Mouse (Mus musculus): ENCODE data around the gene Gm6993. TPM values are rescaled to one million over a fixed set of nuclear protein-coding genes. Genes with fewer than 3 reads are reported as not detected.

Gm6993 gene
- polyA plus RNA-seq, 1 experiment = not detected

DNA sequence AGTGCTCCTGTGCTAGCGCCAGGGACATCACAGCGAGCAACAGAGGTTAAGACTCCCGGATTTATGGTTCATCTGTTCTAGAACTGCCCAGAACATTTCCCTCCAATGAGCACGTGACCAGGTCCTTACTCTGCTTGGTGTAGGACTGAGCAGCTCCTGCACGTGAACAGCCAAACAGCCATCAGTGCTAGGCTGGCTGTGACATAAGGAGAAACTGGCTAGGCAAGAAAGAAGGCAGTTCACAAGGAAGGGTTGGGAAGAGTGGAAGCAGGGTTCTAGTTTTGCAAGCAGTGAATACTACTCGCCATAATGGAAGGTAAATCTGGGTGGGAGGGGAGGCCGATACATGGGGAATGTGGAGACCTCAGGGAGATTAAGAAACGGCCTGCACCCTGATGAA, 14.4 kb downstream of the Gm6993 start:
- no peak overlapping the region for H3K27ac ChIP-seq (ENCODE audit: insufficient read depth, low read length)
- H3K4me3 ChIP-seq (replicated peaks; ENCODE audit: insufficient read depth, low read depth, low read length) = no peak overlapping the region
- DNase-seq = no peak
- H3K27me3 ChIP-seq (ENCODE audit: control insufficient read depth, insufficient read depth, low read length) = no peaks in the 10 kb centered on the region
- WGBS = 83% methylated on average over 8 of the region's 8 CpGs
- no peak for TF ChIP-seq POLR2A (IDR thresholded peaks at IDR 0.05; ENCODE audit: borderline replicate concordance, insufficient read depth, low read length)
- no peak for TF ChIP-seq CTCF (IDR thresholded peaks at IDR 0.05; ENCODE audit: borderline replicate concordance, insufficient read depth, low read depth, low read length)
- no peaks in the 10 kb centered on the region for H3K4me1 ChIP-seq (ENCODE audit: control insufficient read depth, insufficient read depth, low read length)

DNA sequence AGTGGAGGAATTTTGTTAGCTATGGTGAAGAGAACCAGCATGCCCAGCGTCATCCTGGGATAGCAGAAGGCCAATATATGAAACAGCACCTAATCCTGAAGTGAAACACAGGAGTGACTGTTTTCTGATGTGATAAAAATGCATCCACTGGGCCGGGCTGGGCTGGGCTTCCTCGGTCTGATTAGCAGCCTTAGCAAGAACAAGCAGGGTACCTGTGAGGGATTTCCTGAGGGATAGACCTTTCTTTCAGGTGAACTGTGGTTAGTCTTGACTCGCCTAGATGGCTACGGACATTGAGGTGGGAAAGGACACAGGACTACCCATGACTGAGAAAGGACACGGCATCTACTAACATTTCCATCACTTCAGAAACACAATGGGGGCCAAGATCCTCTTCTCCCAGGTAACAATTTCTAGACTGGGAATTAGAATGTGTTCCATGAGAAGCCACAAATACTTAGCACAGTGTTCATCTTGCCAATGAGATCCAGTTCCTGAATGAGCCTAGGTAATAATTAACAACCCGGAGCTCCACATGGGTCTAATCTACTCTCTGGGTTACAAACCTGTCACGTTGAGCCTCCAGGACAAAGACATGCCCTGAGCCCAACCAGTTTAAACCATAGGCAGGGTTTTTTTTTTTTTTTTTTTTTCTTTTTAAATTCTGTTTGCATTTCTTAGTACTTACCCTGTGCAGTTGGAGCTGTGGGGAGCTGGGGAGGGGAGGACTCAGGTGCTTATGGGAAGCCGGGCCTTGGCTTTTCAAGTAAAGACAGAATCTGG, 15.7 kb downstream of the Gm6993 start:
- TF ChIP-seq CTCF (IDR thresholded peaks at IDR 0.05; ENCODE audit: borderline replicate concordance, insufficient read depth, low read depth, low read length) (no peak), POLR2A (IDR thresholded peaks at IDR 0.05; ENCODE audit: borderline replicate concordance, insufficient read depth, low read length) (no peak)
- H3K27me3 ChIP-seq (ENCODE audit: control insufficient read depth, insufficient read depth, low read length) = no peaks in the 10 kb centered on the region
- DNase-seq = no peak
- WGBS = 81% methylated on average over 9 of the region's 9 CpGs
- no peak overlapping the region for H3K27ac ChIP-seq (ENCODE audit: insufficient read depth, low read length)
- H3K4me1 ChIP-seq (ENCODE audit: control insufficient read depth, insufficient read depth, low read length) = no peaks in the 10 kb centered on the region
- H3K4me3 ChIP-seq (replicated peaks; ENCODE audit: insufficient read depth, low read depth, low read length) = no peak overlapping the region

DNA sequence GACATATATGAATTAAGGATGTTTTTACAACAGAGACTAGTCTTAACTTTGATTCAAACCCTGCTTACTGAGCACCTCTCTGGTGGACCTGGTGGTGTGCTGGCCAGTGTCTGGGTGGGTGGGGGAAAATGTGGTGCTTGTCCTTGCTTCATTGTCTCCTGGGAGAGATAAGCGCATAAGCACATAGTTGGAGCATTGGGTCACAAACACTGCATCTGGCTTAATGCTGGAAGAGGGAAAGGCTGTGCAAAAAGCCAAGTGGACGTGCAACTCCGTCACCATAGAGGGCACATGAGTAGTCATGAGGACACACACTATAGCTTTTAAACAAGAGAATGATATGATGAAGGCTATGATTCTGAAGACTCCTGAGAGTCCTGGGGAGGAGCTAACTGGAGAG, 21.3 kb downstream of the Gm6993 start:
- WGBS = 88% methylated on average over 3 of the region's 3 CpGs
- Histone ChIP-seq H3K27ac (ENCODE audit: insufficient read depth, low read length) (no peak overlapping the region), H3K4me3 (replicated peaks; ENCODE audit: insufficient read depth, low read depth, low read length) (no peak overlapping the region), H3K4me1 (ENCODE audit: control insufficient read depth, insufficient read depth, low read length) (no peaks in the 10 kb centered on the region; the same call in 1 of the 2 replicates), H3K27me3 (ENCODE audit: control insufficient read depth, insufficient read depth, low read length) (no peaks in the 10 kb centered on the region)
- no peak for TF ChIP-seq POLR2A (IDR thresholded peaks at IDR 0.05; ENCODE audit: borderline replicate concordance, insufficient read depth, low read length)
- no peak for DNase-seq

DNA sequence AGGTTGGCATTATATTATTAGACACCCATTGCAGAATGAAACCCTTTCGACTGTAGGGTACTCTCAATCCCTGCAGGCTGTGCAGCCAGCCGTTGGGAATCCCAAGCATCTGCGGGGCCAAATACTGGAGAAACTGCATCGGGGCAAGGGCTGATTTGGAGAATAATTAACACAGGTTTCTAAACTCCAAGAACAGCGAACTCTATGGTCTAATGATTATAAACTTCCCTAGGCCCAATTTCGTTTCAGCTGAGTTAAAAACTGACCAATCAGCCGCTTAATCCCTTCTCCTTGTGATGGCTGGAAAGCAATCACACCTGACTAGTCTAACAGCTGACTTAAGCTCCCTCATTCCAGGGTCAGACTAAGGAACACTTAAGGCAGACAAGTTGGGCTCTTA, 23.4 kb downstream of the Gm6993 start:
- no peak for TF ChIP-seq POLR2A (IDR thresholded peaks at IDR 0.05; ENCODE audit: borderline replicate concordance, insufficient read depth, low read length)
- no peak for TF ChIP-seq CTCF (IDR thresholded peaks at IDR 0.05; ENCODE audit: borderline replicate concordance, insufficient read depth, low read depth, low read length)
- 36% methylated on average over 7 of the region's 7 CpGs for WGBS
- no peaks in the 10 kb centered on the region for H3K27me3 ChIP-seq (ENCODE audit: control insufficient read depth, insufficient read depth, low read length)

DNA sequence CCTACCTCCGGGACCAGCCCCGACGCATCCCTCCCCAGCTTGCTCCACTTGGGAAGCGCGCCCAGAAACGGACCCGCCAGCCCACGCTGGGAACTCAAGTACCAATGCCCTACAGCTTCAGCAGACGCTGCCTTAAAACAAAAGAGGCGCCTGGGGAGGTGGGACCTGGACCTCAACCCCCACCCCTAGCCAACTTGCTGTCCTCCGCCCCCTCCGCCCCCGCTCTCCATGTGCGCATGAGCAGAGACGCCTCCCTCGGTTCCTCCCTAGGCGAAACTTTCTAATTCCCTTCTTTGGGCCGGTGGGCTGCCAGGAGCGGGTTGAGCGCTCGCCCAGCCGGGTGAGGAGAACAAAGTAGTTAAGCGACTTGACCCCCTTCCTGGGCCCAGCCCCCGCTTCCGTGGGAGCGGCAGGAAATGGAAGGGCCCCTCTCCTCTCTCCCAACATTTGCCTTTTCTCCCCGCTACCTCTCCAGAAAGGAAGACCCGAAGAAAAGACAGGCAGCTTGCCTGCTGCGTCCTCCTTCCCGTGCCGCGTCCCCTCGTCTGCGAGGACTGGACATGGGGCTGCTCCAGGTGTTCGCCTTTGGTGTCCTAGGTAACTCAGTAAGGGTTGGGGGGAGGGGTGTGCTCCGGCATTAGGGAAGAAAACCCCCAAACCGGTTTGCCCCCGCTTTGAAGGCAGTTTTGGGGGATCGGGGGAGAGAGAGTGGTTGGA, 24.6 kb downstream of the Gm6993 start, which contains the start of gene Lamb1:
Gene Lamb1, plus strand, starts transcription at position 230 of the 717 bp plus-strand sequence.
- under 1% methylated on average over 39 of the region's 39 CpGs for WGBS
- TF ChIP-seq CTCF (IDR thresholded peaks at IDR 0.05; ENCODE audit: borderline replicate concordance, insufficient read depth, low read depth, low read length) (no peak), POLR2A (IDR thresholded peaks at IDR 0.05; ENCODE audit: borderline replicate concordance, insufficient read depth, low read length) (no peak)
- H3K27me3 ChIP-seq (ENCODE audit: control insufficient read depth, insufficient read depth, low read length) = no peaks in the 10 kb centered on the region
- H3K4me1 ChIP-seq (ENCODE audit: control insufficient read depth, insufficient read depth, low read length) = no peaks in the 10 kb centered on the region; the same call in 1 of the 2 replicates
- peak; percentile 21 to 23 for DNase-seq
- peak within 1 kb of the TSS; percentile 41 for H3K4me3 ChIP-seq (replicated peaks; ENCODE audit: insufficient read depth, low read depth, low read length)
- no peak within 1 kb of the TSS for H3K27ac ChIP-seq (ENCODE audit: insufficient read depth, low read length)

More for the DNA sequence above, 23.4 kb downstream of the Gm6993 start:
- DNase-seq = no peak
- H3K4me1 ChIP-seq (ENCODE audit: control insufficient read depth, insufficient read depth, low read length) = no peaks in the 10 kb centered on the region; the same call in 1 of the 2 replicates
- H3K27ac ChIP-seq (ENCODE audit: insufficient read depth, low read length) = no peak overlapping the region
- H3K4me3 ChIP-seq (replicated peaks; ENCODE audit: insufficient read depth, low read depth, low read length) = no peak overlapping the region

DNA sequence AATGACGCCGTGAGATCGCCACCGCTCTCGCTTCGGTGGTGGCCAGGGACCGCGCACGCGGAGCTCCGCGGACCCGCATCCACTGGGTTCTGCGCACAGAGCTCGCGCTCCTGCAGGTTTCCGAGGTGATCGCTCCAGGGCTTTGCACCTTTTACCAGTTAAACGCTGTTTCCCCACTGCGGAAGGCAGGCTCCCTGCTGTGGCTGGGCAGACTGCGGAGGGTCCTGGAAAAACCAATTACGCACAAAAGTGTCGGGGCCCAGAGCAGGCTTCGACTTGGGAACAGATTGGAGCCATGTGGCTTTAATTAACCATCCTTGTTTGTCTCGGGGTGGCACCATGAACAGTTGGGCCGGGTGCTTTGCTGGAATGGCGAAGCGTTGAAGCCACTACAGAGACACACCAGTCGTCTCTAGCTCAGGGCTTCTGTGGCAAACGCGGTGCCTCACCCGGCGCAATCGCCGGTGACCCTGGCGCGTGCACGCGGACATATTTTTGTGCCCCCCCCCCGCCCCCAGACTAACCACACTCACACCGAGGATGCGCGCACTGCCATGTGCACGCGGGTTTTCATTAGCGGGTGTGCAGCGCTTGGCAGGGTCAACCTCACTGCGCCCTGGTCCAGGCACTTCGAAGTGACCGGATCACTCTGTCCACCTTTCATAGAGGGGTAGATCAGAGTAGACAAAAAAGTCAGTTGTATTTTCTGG, 25.3 kb downstream of the Gm6993 start:
- DNase-seq = no peak
- Histone ChIP-seq H3K4me1 (ENCODE audit: control insufficient read depth, insufficient read depth, low read length) (no peaks in the 10 kb centered on the region; the same call in 1 of the 2 replicates), H3K4me3 (replicated peaks; ENCODE audit: insufficient read depth, low read depth, low read length) (peak overlapping the region; percentile 4), H3K27ac (ENCODE audit: insufficient read depth, low read length) (no peak overlapping the region), H3K27me3 (ENCODE audit: control insufficient read depth, insufficient read depth, low read length) (no peaks in the 10 kb centered on the region)
- under 1% methylated on average over 50 of the region's 50 CpGs for WGBS
- TF ChIP-seq CTCF (IDR thresholded peaks at IDR 0.05; ENCODE audit: borderline replicate concordance, insufficient read depth, low read depth, low read length) = no peak
- no peak for TF ChIP-seq POLR2A (IDR thresholded peaks at IDR 0.05; ENCODE audit: borderline replicate concordance, insufficient read depth, low read length)

DNA sequence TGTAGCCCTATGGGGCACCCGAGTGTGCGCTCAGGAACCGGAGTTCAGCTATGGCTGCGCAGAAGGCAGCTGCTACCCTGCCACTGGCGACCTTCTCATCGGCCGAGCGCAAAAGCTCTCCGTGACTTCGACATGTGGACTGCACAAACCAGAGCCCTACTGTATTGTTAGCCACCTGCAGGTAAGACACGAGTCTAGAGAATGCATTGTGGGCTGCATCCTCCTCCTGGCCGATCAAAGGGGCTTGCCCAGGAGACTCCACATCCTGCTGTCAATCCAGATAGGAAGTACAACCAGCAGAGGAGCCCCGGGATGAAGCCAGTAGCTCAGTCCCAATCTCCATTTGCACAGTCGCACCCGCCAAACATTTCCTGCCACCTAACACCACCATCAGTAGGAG, 26.1 kb downstream of the Gm6993 start:
- Histone ChIP-seq H3K27me3 (ENCODE audit: control insufficient read depth, insufficient read depth, low read length) (no peaks in the 10 kb centered on the region), H3K4me1 (ENCODE audit: control insufficient read depth, insufficient read depth, low read length) (no peaks in the 10 kb centered on the region; the same call in 1 of the 2 replicates), H3K4me3 (replicated peaks; ENCODE audit: insufficient read depth, low read depth, low read length) (no peak overlapping the region), H3K27ac (ENCODE audit: insufficient read depth, low read length) (no peak overlapping the region)
- WGBS = 7% methylated on average over 15 of the region's 15 CpGs
- TF ChIP-seq POLR2A (IDR thresholded peaks at IDR 0.05; ENCODE audit: borderline replicate concordance, insufficient read depth, low read length) (no peak), CTCF (IDR thresholded peaks at IDR 0.05; ENCODE audit: borderline replicate concordance, insufficient read depth, low read depth, low read length) (no peak)
- DNase-seq = no peak

All from cerebellum, adult 2 months (tissue).